Mouse (Mus musculus) midbrain, embryonic 15.5 days (tissue): Measurements from ENCODE around the gene Me1. TPM values are rescaled to one million over a fixed set of nuclear protein-coding genes. Genes with fewer than 3 reads are reported as not detected.
A peak's percentile ranks its signal among the peaks of the same experiment; 100 is the strongest.

ENCODE experiments used
- ATAC-seq: fragments of 200-750 bp; cut with Nextera tagmentation; replicated peaks from 2 replicates; pipeline ENCODE4 v1.8.0; 2017; ENCODE audit warnings: moderate TSS enrichment
- H3K27ac ChIP-seq: fragments of 300-500 bp; sonication (generic); 2 replicates; pipeline ENCODE4 v1.5.1; 2015; ENCODE audit warnings: mild to moderate bottlenecking, inconsistent platforms
- H3K27me3 ChIP-seq: fragments of 300-500 bp; sonication (generic); replicated peaks from 2 replicates; pipeline ENCODE4 v1.6.1; 2015; ENCODE audit warnings: inconsistent platforms
- H3K36me3 ChIP-seq: fragments of 300-500 bp; sonication (generic); replicated peaks from 2 replicates; pipeline ENCODE4 v1.6.1; 2015; ENCODE audit warnings: inconsistent platforms
- H3K4me1 ChIP-seq: fragments of 300-500 bp; sonication (generic); 2 replicates; pipeline ENCODE4 v1.6.1; 2015; ENCODE audit warnings: inconsistent platforms
- H3K4me2 ChIP-seq: fragments of 300-500 bp; sonication (generic); 2 replicates; pipeline ENCODE4 v1.6.1; 2015; ENCODE audit warnings: inconsistent platforms, mild to moderate bottlenecking, moderate library complexity
- H3K4me3 ChIP-seq: fragments of 300-500 bp; sonication (generic); 2 replicates; pipeline ENCODE4 v1.5.1; 2015; ENCODE audit warnings: mild to moderate bottlenecking, inconsistent platforms
- H3K9ac ChIP-seq: fragments of 300-500 bp; sonication (generic); 2 replicates; pipeline ENCODE4 v1.6.1; 2015; ENCODE audit warnings: mild to moderate bottlenecking, inconsistent platforms
- H3K9me3 ChIP-seq: fragments of 300-500 bp; sonication (generic); 2 replicates; pipeline ENCODE4 v1.6.1; 2016; ENCODE audit warnings: inconsistent platforms
- WGBS: fragments of 180-500 bp; shearing (Covaris S2); methylation state at CpG from one replicate; pipeline ENCODE4 v1.1.7; 2015; ENCODE audit warnings: mixed read lengths; 5-methylcytosine and 5-hydroxymethylcytosine counted together
- polyA plus RNA-seq: library from polyadenylated mRNA; unstranded; fragments of >200 nt; fragmentation: Nextera tagmentation; extraction: Ambion mirVana; gene quantifications from 2 replicates; pipeline ENCODE4 v1.2.1, GENCODE M21; 2015

The Me1 gene
- 37.7 and 40.6 TPM in 2 replicates for polyA plus RNA-seq

DNA sequence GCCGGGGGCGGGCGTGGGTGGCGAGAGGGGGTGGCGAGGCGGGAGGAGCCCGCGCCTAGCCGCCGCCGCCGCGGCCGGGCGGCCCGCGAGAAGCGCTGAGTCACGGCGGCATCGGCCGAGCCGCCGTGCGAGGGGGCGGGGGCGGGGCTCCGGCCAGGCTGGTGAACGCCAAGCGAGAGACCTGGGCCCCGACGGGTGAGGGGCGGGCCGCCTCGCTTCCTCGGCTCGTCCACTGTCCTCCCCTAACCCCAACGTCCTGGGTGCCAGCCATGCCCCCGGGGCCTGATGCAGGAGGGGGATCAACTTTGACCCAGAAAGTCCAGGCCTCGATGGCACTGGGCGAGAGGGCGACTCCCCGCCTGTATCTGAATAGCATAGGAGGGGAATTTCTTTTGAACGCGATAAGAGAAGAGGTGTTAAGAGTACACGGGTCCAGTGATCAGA is at the start of gene Me1:
Gene Me1, minus strand, starts transcription at position 136 of the 444 bp plus-strand sequence.
- Histone ChIP-seq H3K4me1 (peaks cover 8% of the 10 kb centered on the region; the same call in 1 of the 2 replicates), H3K9ac (peak within 1 kb of the TSS; percentile 80), H3K27ac (peak within 1 kb of the TSS; percentile 70), H3K36me3 (no peaks in the 10 kb centered on the region), H3K27me3 (no peaks in the 10 kb centered on the region), H3K4me2 (peak within 1 kb of the TSS; percentile 86), H3K9me3 (no peaks in the 10 kb centered on the region), H3K4me3 (peak within 1 kb of the TSS; percentile 94)
- peak; percentile 88 for ATAC-seq
- under 1% methylated on average over 23 of the region's 46 CpGs for WGBS

DNA sequence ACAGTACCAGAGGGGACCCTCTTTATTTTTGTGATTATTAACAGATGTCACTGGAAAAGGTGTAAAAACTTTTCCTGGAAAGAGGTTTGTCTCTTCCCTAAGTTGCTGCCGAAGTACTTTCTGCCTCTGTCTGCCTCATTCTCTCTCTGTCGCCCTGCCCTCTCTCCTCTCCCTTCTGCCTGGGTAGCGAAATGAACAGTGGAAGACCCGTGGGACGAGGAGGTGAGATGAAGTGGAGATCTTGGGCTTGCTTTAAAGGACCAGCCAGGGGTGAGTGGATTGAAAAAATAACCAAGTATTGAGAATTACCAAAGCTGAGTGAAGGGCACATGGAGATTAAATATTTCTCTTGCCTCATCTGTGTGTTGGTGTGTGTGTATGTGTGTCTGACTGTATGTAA is 48.3 kb upstream of the Me1 start:
- Histone ChIP-seq H3K4me1 (peaks cover 10% of the 10 kb centered on the region), H3K9ac (no peak overlapping the region), H3K4me2 (peak overlapping the region; percentile 88), H3K4me3 (peak overlapping the region; percentile 42), H3K27ac (no peak overlapping the region), H3K36me3 (no peaks in the 10 kb centered on the region), H3K27me3 (no peaks in the 10 kb centered on the region), H3K9me3 (no peaks in the 10 kb centered on the region)
- no peak for ATAC-seq
- 24% methylated on average over 5 of the region's 5 CpGs for WGBS

DNA sequence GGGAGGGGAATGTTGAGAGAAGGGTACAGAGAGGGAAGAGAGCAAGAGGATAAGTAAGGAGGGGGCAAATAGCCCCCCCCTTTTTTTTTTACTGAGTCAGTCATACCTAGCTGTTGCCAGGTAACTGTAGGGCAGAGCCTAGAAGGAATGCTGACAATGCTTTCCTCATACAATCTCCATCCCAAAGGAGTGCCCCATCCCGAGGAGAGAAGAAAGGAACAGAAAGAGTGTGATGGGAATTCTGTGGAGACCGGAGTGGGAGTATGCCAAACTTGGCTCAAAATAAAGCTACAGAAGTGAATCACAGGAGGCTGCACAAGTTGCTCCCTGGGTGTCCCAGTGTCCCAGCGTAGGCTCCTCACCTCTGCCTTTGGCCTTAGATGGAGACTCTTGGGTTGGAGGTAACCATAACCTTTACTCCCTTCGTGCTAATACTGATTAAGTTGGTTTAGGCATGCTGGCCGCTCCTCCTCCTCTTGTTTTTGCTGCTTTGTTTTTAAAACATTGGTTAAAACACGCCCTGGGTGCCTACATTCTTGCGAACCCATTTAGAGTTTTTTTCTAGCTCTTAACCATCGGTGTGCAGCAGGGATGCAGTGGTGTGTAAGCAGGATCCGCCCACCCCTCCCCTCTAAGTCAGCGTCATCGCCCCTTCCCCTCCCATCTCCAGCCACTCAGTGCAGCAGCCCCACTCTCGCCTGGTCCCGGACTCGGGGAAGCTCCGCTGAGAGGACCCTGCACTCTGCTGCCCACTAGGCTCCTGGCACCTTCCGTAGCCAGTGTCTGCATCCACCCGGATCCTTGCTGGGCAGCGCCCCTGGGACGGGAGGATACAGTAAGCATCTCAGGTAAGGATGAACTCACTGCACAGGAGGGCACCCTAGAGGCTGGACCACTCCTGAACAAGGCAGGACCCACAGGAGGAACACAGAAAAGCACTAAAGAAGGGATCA is 47.5 kb upstream of the Me1 start, which contains the start of gene Prss35:
Gene Prss35, plus strand, starts transcription at position 691 of the 953 bp plus-strand sequence.
- H3K4me1 ChIP-seq, result peaks cover 10% of the 10 kb centered on the region
- H3K9me3 ChIP-seq, result no peaks in the 10 kb centered on the region
- H3K4me2 ChIP-seq, result peak within 1 kb of the TSS; percentile 88
- peak; percentile 87 for ATAC-seq
- no peak within 1 kb of the TSS for H3K27ac ChIP-seq
- H3K27me3 ChIP-seq, result no peaks in the 10 kb centered on the region
- peak within 1 kb of the TSS; percentile 44 for H3K9ac ChIP-seq
- H3K4me3 ChIP-seq, result peak within 1 kb of the TSS; percentile 42
- no peaks in the 10 kb centered on the region for H3K36me3 ChIP-seq
- under 1% methylated on average over 19 of the region's 19 CpGs for WGBS

DNA sequence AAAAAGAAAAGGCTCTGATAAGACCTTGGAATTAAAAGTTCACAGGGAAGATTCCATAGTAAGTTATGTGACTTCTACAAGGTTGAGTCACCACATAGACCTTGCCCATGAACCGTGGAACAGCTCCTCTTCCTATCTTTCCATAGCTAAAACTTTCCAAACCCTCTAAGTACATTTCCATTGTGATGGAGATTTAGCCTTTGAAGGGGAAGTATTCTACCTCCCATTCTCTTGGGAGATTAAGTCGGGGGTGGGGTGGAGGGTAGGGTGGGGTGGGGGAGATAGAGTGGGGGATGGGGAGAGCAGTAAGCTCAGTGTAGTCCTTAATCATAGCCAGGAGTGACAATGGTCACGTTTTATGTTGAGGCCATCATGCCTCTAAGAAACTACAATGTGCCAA is 44.2 kb upstream of the Me1 start:
- no peak for ATAC-seq
- Histone ChIP-seq H3K9ac (no peak overlapping the region), H3K9me3 (no peaks in the 10 kb centered on the region), H3K36me3 (no peaks in the 10 kb centered on the region), H3K27ac (no peak overlapping the region), H3K4me3 (no peak overlapping the region), H3K4me2 (no peak overlapping the region), H3K27me3 (no peaks in the 10 kb centered on the region), H3K4me1 (peaks cover 10% of the 10 kb centered on the region)
- WGBS, result 9% methylated on average over 3 of the region's 3 CpGs

DNA sequence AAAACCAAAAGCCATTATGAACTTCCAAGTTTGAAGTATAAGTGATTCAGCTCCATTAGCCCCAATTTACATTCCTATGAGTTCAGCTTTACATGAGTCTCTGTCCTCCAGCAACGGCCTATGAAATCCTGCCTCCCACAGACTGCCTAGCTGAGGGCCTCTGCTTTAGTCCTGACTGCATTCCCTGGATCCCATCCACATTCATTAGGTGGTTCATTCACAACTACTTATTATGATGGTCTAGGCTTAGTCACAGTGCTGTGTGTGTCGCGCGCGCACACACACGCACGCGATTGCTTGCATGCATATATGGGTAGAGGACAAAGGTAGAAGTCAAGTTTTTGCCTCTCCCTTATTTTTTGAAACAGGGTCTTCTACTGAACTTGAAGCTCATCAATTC is 43.0 kb upstream of the Me1 start:
- 93% methylated on average over 8 of the region's 8 CpGs for WGBS
- H3K36me3 ChIP-seq, result no peaks in the 10 kb centered on the region
- H3K4me3 ChIP-seq, result no peak overlapping the region
- H3K27me3 ChIP-seq, result no peaks in the 10 kb centered on the region
- H3K9ac ChIP-seq, result no peak overlapping the region
- no peak overlapping the region for H3K4me2 ChIP-seq
- H3K9me3 ChIP-seq, result no peaks in the 10 kb centered on the region
- no peak for ATAC-seq
- H3K27ac ChIP-seq, result no peak overlapping the region
- H3K4me1 ChIP-seq, result peaks cover 10% of the 10 kb centered on the region

DNA sequence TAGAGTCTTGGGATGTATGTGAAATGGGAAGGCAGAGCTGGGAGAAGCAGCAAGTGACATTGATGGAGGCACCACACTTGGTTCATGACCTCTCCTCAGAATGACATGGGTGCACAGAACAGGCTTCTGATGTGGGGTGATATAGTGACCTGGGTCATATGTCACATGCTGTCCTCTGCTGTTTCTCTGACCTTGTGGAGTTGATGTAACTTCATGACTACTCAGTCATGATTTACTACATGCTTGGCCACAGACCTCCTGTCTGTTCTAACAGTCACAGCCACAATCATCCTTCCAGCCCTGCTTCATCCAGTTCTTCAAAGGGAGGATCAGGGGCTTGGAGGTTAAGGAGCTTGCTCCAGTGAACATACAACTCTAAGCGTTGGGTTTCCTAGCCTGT is 42.3 kb upstream of the Me1 start:
- no peaks in the 10 kb centered on the region for H3K27me3 ChIP-seq
- 97% methylated on average over 1 of the region's 1 CpGs for WGBS
- no peak overlapping the region for H3K9ac ChIP-seq
- no peaks in the 10 kb centered on the region for H3K9me3 ChIP-seq
- no peaks in the 10 kb centered on the region for H3K36me3 ChIP-seq
- peaks cover 3% of the 10 kb centered on the region for H3K4me1 ChIP-seq
- H3K4me2 ChIP-seq, result no peak overlapping the region
- no peak overlapping the region for H3K27ac ChIP-seq
- no peak overlapping the region for H3K4me3 ChIP-seq
- no peak for ATAC-seq

DNA sequence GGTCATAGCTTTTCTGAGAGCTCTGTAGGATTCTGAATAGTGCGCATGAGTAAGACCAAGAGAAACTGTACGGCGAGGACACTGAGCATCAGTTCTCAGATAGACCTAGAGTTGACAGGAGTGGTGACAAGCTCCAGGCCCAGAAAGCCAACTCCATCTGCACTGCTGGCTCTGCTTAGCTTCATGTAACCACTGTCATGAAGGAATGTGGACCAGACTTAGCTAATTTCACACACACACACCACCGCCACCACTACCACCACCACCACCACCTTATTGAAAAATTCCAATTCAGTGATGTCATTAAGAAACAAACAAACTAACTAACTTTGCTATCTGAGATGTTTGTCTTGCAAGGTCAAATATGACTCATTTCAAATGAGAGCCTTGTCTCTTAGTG is 41.2 kb upstream of the Me1 start:
- 97% methylated on average over 4 of the region's 4 CpGs for WGBS

DNA sequence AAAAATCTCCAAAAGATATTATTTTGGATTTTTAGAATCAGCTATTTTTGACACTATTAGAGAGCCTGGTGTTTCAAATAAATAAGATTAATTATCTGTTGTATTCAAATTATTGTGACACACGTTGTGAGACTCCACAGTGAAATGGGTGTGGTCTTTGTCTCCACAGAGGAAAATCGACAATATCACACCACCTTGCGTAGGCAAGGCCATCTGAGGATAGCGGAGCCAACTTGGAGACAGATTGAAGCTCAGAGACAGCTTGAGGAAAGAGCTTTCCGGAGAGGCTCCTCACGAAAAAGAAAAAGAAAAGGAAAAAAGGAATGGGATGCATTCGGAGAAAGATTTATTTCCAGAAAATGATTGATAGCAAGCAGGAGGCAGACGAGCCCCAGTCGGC is 39.0 kb upstream of the Me1 start:
- no peaks in the 10 kb centered on the region for H3K4me1 ChIP-seq
- no peak overlapping the region for H3K4me2 ChIP-seq
- no peak overlapping the region for H3K4me3 ChIP-seq
- ATAC-seq, result no peak
- WGBS, result 79% methylated on average over 9 of the region's 9 CpGs
- no peaks in the 10 kb centered on the region for H3K27me3 ChIP-seq
- H3K36me3 ChIP-seq, result no peaks in the 10 kb centered on the region
- H3K27ac ChIP-seq, result no peak overlapping the region
- H3K9me3 ChIP-seq, result no peaks in the 10 kb centered on the region
- no peak overlapping the region for H3K9ac ChIP-seq

More for the DNA sequence above, 41.2 kb upstream of the Me1 start:
- H3K4me1 ChIP-seq, result no peaks in the 10 kb centered on the region
- no peak overlapping the region for H3K4me2 ChIP-seq
- H3K9ac ChIP-seq, result no peak overlapping the region
- no peak overlapping the region for H3K4me3 ChIP-seq
- ATAC-seq, result no peak
- H3K9me3 ChIP-seq, result no peaks in the 10 kb centered on the region
- H3K36me3 ChIP-seq, result no peaks in the 10 kb centered on the region
- H3K27me3 ChIP-seq, result no peaks in the 10 kb centered on the region
- H3K27ac ChIP-seq, result no peak overlapping the region

DNA sequence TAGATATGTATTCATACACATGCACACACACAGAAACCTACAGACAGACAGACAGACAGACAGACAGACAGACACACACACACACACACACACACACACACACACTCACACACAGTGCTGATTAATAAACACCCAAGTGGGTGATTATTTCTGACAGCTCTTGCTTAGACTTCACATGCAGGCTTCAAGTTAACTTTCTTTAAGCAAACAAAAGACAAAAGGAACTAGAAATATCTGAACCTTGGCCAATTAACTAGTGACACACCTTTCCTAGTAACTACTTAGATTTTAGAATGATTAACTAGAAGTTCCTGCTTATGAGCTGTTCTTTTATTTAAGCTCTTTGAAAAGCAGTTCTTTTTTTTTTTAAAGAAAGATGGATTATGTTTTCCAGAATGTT is 38.6 kb upstream of the Me1 start:
- no peaks in the 10 kb centered on the region for H3K9me3 ChIP-seq
- no peaks in the 10 kb centered on the region for H3K4me1 ChIP-seq
- no peak overlapping the region for H3K4me3 ChIP-seq
- no peaks in the 10 kb centered on the region for H3K27me3 ChIP-seq
- no peak overlapping the region for H3K4me2 ChIP-seq
- no peaks in the 10 kb centered on the region for H3K36me3 ChIP-seq
- no peak overlapping the region for H3K9ac ChIP-seq
- H3K27ac ChIP-seq, result no peak overlapping the region
- ATAC-seq, result no peak

DNA sequence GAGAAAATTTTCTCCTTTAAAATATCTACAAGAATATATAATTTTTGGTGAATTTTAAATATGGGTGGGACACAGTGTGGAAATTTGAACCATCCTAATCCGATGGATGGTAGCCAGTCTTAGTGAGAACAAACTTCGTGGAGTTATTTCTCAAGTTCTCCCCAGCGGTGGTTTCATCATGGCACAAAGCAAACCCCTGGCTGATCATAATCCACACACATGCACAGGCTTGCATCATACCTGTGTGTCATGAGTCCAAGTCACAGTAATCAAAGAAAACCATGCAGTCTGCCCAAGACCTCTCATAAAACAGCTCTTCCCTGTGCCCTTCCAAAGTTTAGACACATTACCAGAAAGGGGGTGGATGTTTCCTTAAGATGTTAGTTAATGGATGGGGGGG is 34.1 kb upstream of the Me1 start:
- 86% methylated on average over 3 of the region's 3 CpGs for WGBS

DNA sequence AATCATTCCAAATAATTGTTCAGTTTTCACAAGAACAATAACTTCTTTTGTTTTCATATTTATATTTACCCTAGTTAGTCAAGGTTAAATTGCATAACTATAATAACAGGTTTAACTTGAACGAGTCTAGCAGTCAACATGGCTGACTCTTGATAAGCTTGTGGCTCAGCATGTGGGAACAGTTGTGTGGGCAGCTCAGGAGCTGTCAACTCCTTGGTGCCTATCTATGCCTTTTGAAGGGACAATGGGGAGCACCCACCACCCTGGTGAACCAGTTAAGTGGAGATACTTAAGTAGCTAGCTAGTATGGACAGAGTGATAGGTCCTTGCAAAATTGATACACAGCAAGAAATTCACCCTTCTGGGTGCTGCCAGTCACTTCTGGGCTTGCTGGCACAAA is 33.3 kb upstream of the Me1 start:
- Histone ChIP-seq H3K9ac (no peak overlapping the region), H3K36me3 (no peaks in the 10 kb centered on the region), H3K4me2 (no peak overlapping the region), H3K4me3 (no peak overlapping the region), H3K9me3 (no peaks in the 10 kb centered on the region), H3K27ac (no peak overlapping the region), H3K27me3 (no peaks in the 10 kb centered on the region), H3K4me1 (no peaks in the 10 kb centered on the region; the same call in 1 of the 2 replicates)
- WGBS, result 71% methylated on average over 1 of the region's 1 CpGs
- no peak for ATAC-seq

More for the DNA sequence above, 34.1 kb upstream of the Me1 start:
- no peak overlapping the region for H3K9ac ChIP-seq
- H3K4me1 ChIP-seq, result no peaks in the 10 kb centered on the region; the same call in 1 of the 2 replicates
- H3K36me3 ChIP-seq, result no peaks in the 10 kb centered on the region
- ATAC-seq, result no peak
- no peak overlapping the region for H3K4me2 ChIP-seq
- H3K9me3 ChIP-seq, result no peaks in the 10 kb centered on the region
- no peak overlapping the region for H3K4me3 ChIP-seq
- H3K27me3 ChIP-seq, result no peaks in the 10 kb centered on the region
- no peak overlapping the region for H3K27ac ChIP-seq

DNA sequence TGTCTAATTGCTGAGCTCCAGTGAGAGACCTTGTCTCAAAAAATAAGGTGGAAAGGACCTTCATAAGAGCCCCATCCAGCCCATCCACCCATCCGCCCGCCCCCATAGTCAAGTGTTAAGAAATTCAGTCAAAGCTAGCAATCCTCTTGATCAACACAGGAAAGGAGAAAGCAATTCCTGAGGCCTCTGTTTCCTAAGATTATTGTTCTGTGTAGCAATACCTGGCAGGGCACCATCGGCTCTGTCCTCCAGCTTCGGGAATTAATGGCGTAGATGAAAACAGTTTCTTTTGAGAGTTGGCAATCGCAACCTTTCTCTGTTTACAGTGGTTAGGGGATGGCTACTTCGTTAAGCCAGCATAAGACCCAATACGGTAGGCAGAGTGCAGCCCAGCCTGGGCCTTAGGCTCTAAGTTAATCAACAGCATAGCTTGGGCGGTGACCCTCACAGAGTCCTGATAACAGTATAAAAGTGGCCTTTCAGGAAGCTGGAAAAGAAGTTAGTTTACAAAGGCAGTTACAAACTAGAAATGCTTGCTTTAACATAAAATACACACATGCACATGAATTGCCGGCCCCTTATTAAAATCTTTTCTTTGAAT is 32.6 kb upstream of the Me1 start:
- no peaks in the 10 kb centered on the region for H3K27me3 ChIP-seq
- WGBS, result 82% methylated on average over 10 of the region's 10 CpGs
- H3K4me1 ChIP-seq, result no peaks in the 10 kb centered on the region; the same call in 1 of the 2 replicates
- H3K4me2 ChIP-seq, result no peak overlapping the region
- H3K9me3 ChIP-seq, result no peaks in the 10 kb centered on the region
- H3K9ac ChIP-seq, result no peak overlapping the region
- no peak for ATAC-seq
- H3K36me3 ChIP-seq, result no peaks in the 10 kb centered on the region
- H3K27ac ChIP-seq, result no peak overlapping the region
- H3K4me3 ChIP-seq, result no peak overlapping the region
